Mouse (Mus musculus): ENCODE measurements around the gene Scarb1. TPM values are rescaled to one million over a fixed set of nuclear protein-coding genes. Genes with fewer than 3 reads are reported as not detected.
"Not testable (repeated sequence)": the region's sequence is repeated elsewhere in the genome, so short reads cannot be mapped to it uniquely, and the experiment has no call there.

The Scarb1 gene
- polyA plus RNA-seq (2016; fragmentation: Nextera tagmentation; extraction: Ambion mirVana): 87.1 and 88.8 TPM in 2 replicates

GRCm38 (mm10) chr5:125340547-125341262 is at the start of gene Scarb1:
Gene Scarb1, minus strand, starts transcription at chr5:125341094.
- H3K36me3 ChIP-seq: peaks cover 21% of the 10 kb centered on the region
- H3K27me3 ChIP-seq (replicated peaks): no peaks in the 10 kb centered on the region
- peaks cover 59% of the 10 kb centered on the region for H3K4me1 ChIP-seq
- under 1% methylated on average over 42 of the region's 42 CpGs for WGBS (ENCODE audit: insufficient replicate concordance)
- peak within 1 kb of the TSS; percentile 87 for H3K9ac ChIP-seq
- peak; percentile 84 for ATAC-seq
- H3K27ac ChIP-seq: peak within 1 kb of the TSS; percentile 97
- peak within 1 kb of the TSS; percentile 94 for H3K4me2 ChIP-seq
- no peaks in the 10 kb centered on the region for H3K9me3 ChIP-seq (replicated peaks)
- peak within 1 kb of the TSS; percentile 86 for H3K4me3 ChIP-seq

GRCm38 (mm10) chr5:125389579-125390441 is 48.9 kb upstream of the Scarb1 start, which contains the start of gene Ubc:
Gene Ubc, minus strand, starts transcription at chr5:125390202.
- Histone ChIP-seq H3K4me3 (peak within 1 kb of the TSS; percentile 100), H3K27ac (peak within 1 kb of the TSS; percentile 98), H3K4me2 (peak within 1 kb of the TSS; percentile 93), H3K36me3 (peaks cover 27% of the 10 kb centered on the region), H3K9ac (peak within 1 kb of the TSS; percentile 99), H3K4me1 (peaks cover 56% of the 10 kb centered on the region), H3K9me3 (replicated peaks) (no peaks in the 10 kb centered on the region), H3K27me3 (replicated peaks) (no peaks in the 10 kb centered on the region)
- under 1% methylated on average over 69 of the region's 69 CpGs for WGBS (ENCODE audit: insufficient replicate concordance)
- ATAC-seq: peak; percentile 47

- WGBS (ENCODE audit: insufficient replicate concordance): under 1% methylated on average over 41 of the region's 41 CpGs
- ATAC-seq: peak; percentile 48
Measured at GRCm38 (mm10) chr5:125389131-125389578, 48.3 kb upstream of the Scarb1 start, which contains the start of gene Gm10382. Gene Gm10382, plus strand, starts transcription at chr5:125389322.

GRCm38 (mm10) chr5:125388358-125389092 is 47.6 kb upstream of the Scarb1 start:
- Histone ChIP-seq H3K27ac (peak overlapping the region; percentile 98), H3K4me2 (peak overlapping the region; percentile 93), H3K4me1 (peaks cover 48% of the 10 kb centered on the region), H3K36me3 (peaks cover 40% of the 10 kb centered on the region), H3K27me3 (replicated peaks) (no peaks in the 10 kb centered on the region), H3K4me3 (peak overlapping the region; percentile 100), H3K9me3 (replicated peaks) (no peaks in the 10 kb centered on the region), H3K9ac (peak overlapping the region; percentile 99)
- WGBS (ENCODE audit: insufficient replicate concordance): 16% methylated on average over 13 of the region's 13 CpGs
- no peak for ATAC-seq

More at GRCm38 (mm10) chr5:125389131-125389578, 48.3 kb upstream of the Scarb1 start, which contains the start of gene Gm10382:
- Histone ChIP-seq H3K4me1 (peaks cover 55% of the 10 kb centered on the region), H3K36me3 (peaks cover 34% of the 10 kb centered on the region), H3K4me2 (peak within 1 kb of the TSS; percentile 93), H3K27me3 (replicated peaks) (no peaks in the 10 kb centered on the region), H3K9me3 (replicated peaks) (no peaks in the 10 kb centered on the region), H3K9ac (peak within 1 kb of the TSS; percentile 99), H3K27ac (peak within 1 kb of the TSS; percentile 98), H3K4me3 (peak within 1 kb of the TSS; percentile 100)

- H3K9me3 ChIP-seq (replicated peaks); H3K27ac ChIP-seq; H3K27me3 ChIP-seq (replicated peaks); H3K4me3 ChIP-seq; ATAC-seq; H3K9ac ChIP-seq; H3K4me2 ChIP-seq: not testable (repeated sequence)
- H3K4me1 ChIP-seq: peaks cover 41% of the 10 kb centered on the region
- peaks cover 40% of the 10 kb centered on the region for H3K36me3 ChIP-seq
- WGBS (ENCODE audit: insufficient replicate concordance): 86% methylated on average over 5 of the region's 6 CpGs
Measured at GRCm38 (mm10) chr5:125387295-125387694, 46.4 kb upstream of the Scarb1 start.

GRCm38 (mm10) chr5:125385215-125385940 is 44.5 kb upstream of the Scarb1 start:
- Histone ChIP-seq H3K4me3 (no peak overlapping the region), H3K9me3 (replicated peaks) (no peaks in the 10 kb centered on the region), H3K4me1 (peaks cover 25% of the 10 kb centered on the region), H3K27me3 (replicated peaks) (no peaks in the 10 kb centered on the region), H3K36me3 (peaks cover 40% of the 10 kb centered on the region), H3K27ac (no peak overlapping the region), H3K9ac (no peak overlapping the region), H3K4me2 (no peak overlapping the region)
- no peak for ATAC-seq
- 73% methylated on average over 8 of the region's 8 CpGs for WGBS (ENCODE audit: insufficient replicate concordance)

GRCm38 (mm10) chr5:125384512-125385214 is 43.8 kb upstream of the Scarb1 start:
- Histone ChIP-seq H3K4me2 (no peak overlapping the region), H3K36me3 (peaks cover 40% of the 10 kb centered on the region), H3K4me1 (peaks cover 23% of the 10 kb centered on the region), H3K9ac (no peak overlapping the region), H3K27me3 (replicated peaks) (no peaks in the 10 kb centered on the region), H3K9me3 (replicated peaks) (no peaks in the 10 kb centered on the region), H3K27ac (no peak overlapping the region), H3K4me3 (no peak overlapping the region)
- 81% methylated on average over 2 of the region's 2 CpGs for WGBS (ENCODE audit: insufficient replicate concordance)
- no peak for ATAC-seq

GRCm38 (mm10) chr5:125383637-125384420 is 42.9 kb upstream of the Scarb1 start:
- no peak for ATAC-seq
- Histone ChIP-seq H3K36me3 (peaks cover 38% of the 10 kb centered on the region), H3K27ac (no peak overlapping the region), H3K4me2 (no peak overlapping the region), H3K9me3 (replicated peaks) (no peaks in the 10 kb centered on the region), H3K4me1 (peaks cover 23% of the 10 kb centered on the region), H3K27me3 (replicated peaks) (no peaks in the 10 kb centered on the region), H3K4me3 (no peak overlapping the region), H3K9ac (no peak overlapping the region)
- 59% methylated on average over 3 of the region's 3 CpGs for WGBS (ENCODE audit: insufficient replicate concordance)

- 44% methylated on average over 6 of the region's 6 CpGs for WGBS (ENCODE audit: insufficient replicate concordance)
- Histone ChIP-seq H3K9ac (no peak overlapping the region), H3K4me2 (no peak overlapping the region), H3K9me3 (replicated peaks) (no peaks in the 10 kb centered on the region), H3K36me3 (peaks cover 29% of the 10 kb centered on the region), H3K27ac (peak overlapping the region; percentile 23; the same call in 1 of the 2 replicates), H3K4me1 (peaks cover 14% of the 10 kb centered on the region; the same call in 1 of the 2 replicates), H3K27me3 (replicated peaks) (no peaks in the 10 kb centered on the region), H3K4me3 (no peak overlapping the region)
- ATAC-seq: peak; percentile 52
Measured at GRCm38 (mm10) chr5:125382673-125383558, 42.0 kb upstream of the Scarb1 start.
